Mouse (Mus musculus): Measurements from ENCODE around the gene Pakap. TPM values are rescaled to one million over a fixed set of nuclear protein-coding genes. Genes with fewer than 3 reads are reported as not detected.
A peak's percentile ranks its signal among the peaks of the same experiment; 100 is the strongest.

Gene Pakap
- polyA plus RNA-seq, 1 experiment from 2014 or later = 25.7 TPM

- Histone ChIP-seq H3K27me3 (ENCODE audit: control insufficient read depth, insufficient read depth, low read length) (no peaks in the 10 kb centered on the region), H3K4me3 (replicated peaks; ENCODE audit: low read length) (no peak overlapping the region), H3K27ac (ENCODE audit: low read length) (no peak overlapping the region), H3K9ac (ENCODE audit: low read length) (no peak overlapping the region), H3K4me2 (ENCODE audit: low read depth, low read length) (no peak overlapping the region), H3K36me3 (ENCODE audit: control insufficient read depth, insufficient read depth, low read length) (no peaks in the 10 kb centered on the region), H3K9me3 (replicated peaks; ENCODE audit: control insufficient read depth, low read length) (no peaks in the 10 kb centered on the region), H3K4me1 (ENCODE audit: control insufficient read depth, insufficient read depth, low read length) (peaks cover 16% of the 10 kb centered on the region)
- 37% methylated on average over 4 of the region's 4 CpGs for WGBS
- no peak for ATAC-seq (ENCODE audit: insufficient read depth, low FRiP score)
These were observed 212.4 kb downstream of the Pakap start for GRCm38 (mm10) chr4:57780403-57780802.

GRCm38 (mm10) chr4:57780833-57781641 lies 213.1 kb downstream of the Pakap start:
- Histone ChIP-seq H3K27ac (ENCODE audit: low read length) (no peak overlapping the region), H3K9ac (ENCODE audit: low read length) (no peak overlapping the region)

GRCm38 (mm10) chr4:57781994-57782393 lies 214.0 kb downstream of the Pakap start:
- Histone ChIP-seq H3K4me2 (ENCODE audit: low read depth, low read length) (peak overlapping the region; percentile 58), H3K27ac (ENCODE audit: low read length) (no peak overlapping the region), H3K27me3 (ENCODE audit: control insufficient read depth, insufficient read depth, low read length) (no peaks in the 10 kb centered on the region), H3K9ac (ENCODE audit: low read length) (peak overlapping the region; percentile 49), H3K4me1 (ENCODE audit: control insufficient read depth, insufficient read depth, low read length) (peaks cover 16% of the 10 kb centered on the region), H3K9me3 (replicated peaks; ENCODE audit: control insufficient read depth, low read length) (no peaks in the 10 kb centered on the region), H3K36me3 (ENCODE audit: control insufficient read depth, insufficient read depth, low read length) (no peaks in the 10 kb centered on the region), H3K4me3 (replicated peaks; ENCODE audit: low read length) (peak overlapping the region; percentile 42)
- WGBS = under 1% methylated on average over 26 of the region's 26 CpGs
- peak; percentile 83 for ATAC-seq (ENCODE audit: insufficient read depth, low FRiP score)

More at GRCm38 (mm10) chr4:57780833-57781641, 213.1 kb downstream of the Pakap start:
- H3K4me2 ChIP-seq (ENCODE audit: low read depth, low read length) = no peak overlapping the region
- no peaks in the 10 kb centered on the region for H3K27me3 ChIP-seq (ENCODE audit: control insufficient read depth, insufficient read depth, low read length)
- no peaks in the 10 kb centered on the region for H3K9me3 ChIP-seq (replicated peaks; ENCODE audit: control insufficient read depth, low read length)
- H3K4me3 ChIP-seq (replicated peaks; ENCODE audit: low read length) = no peak overlapping the region
- 18% methylated on average over 20 of the region's 20 CpGs for WGBS
- H3K4me1 ChIP-seq (ENCODE audit: control insufficient read depth, insufficient read depth, low read length) = peaks cover 16% of the 10 kb centered on the region
- no peak for ATAC-seq (ENCODE audit: insufficient read depth, low FRiP score)
- no peaks in the 10 kb centered on the region for H3K36me3 ChIP-seq (ENCODE audit: control insufficient read depth, insufficient read depth, low read length)

GRCm38 (mm10) chr4:57782549-57783390 lies 214.8 kb downstream of the Pakap start:
- Histone ChIP-seq H3K4me2 (ENCODE audit: low read depth, low read length) (peak overlapping the region; percentile 58), H3K4me1 (ENCODE audit: control insufficient read depth, insufficient read depth, low read length) (peaks cover 16% of the 10 kb centered on the region), H3K4me3 (replicated peaks; ENCODE audit: low read length) (peak overlapping the region; percentile 42), H3K27me3 (ENCODE audit: control insufficient read depth, insufficient read depth, low read length) (no peaks in the 10 kb centered on the region), H3K27ac (ENCODE audit: low read length) (no peak overlapping the region), H3K36me3 (ENCODE audit: control insufficient read depth, insufficient read depth, low read length) (no peaks in the 10 kb centered on the region), H3K9ac (ENCODE audit: low read length) (peak overlapping the region; percentile 49), H3K9me3 (replicated peaks; ENCODE audit: control insufficient read depth, low read length) (no peaks in the 10 kb centered on the region)
- ATAC-seq (ENCODE audit: insufficient read depth, low FRiP score) = no peak
- 13% methylated on average over 33 of the region's 33 CpGs for WGBS

- Histone ChIP-seq H3K9ac (ENCODE audit: low read length) (no peak overlapping the region), H3K27ac (ENCODE audit: low read length) (no peak overlapping the region), H3K36me3 (ENCODE audit: control insufficient read depth, insufficient read depth, low read length) (no peaks in the 10 kb centered on the region), H3K9me3 (replicated peaks; ENCODE audit: control insufficient read depth, low read length) (no peaks in the 10 kb centered on the region), H3K4me2 (ENCODE audit: low read depth, low read length) (peak overlapping the region; percentile 58; the same call in 1 of the 2 replicates), H3K4me1 (ENCODE audit: control insufficient read depth, insufficient read depth, low read length) (peaks cover 16% of the 10 kb centered on the region), H3K27me3 (ENCODE audit: control insufficient read depth, insufficient read depth, low read length) (no peaks in the 10 kb centered on the region), H3K4me3 (replicated peaks; ENCODE audit: low read length) (peak overlapping the region; percentile 42; the same call in 1 of the 2 replicates)
- 34% methylated on average over 9 of the region's 9 CpGs for WGBS
- no peak for ATAC-seq (ENCODE audit: insufficient read depth, low FRiP score)
These were observed 215.4 kb downstream of the Pakap start for GRCm38 (mm10) chr4:57783391-57783770.

GRCm38 (mm10) chr4:57783853-57784600 lies 216.0 kb downstream of the Pakap start:
- H3K4me2 ChIP-seq (ENCODE audit: low read depth, low read length) = no peak overlapping the region
- H3K27ac ChIP-seq (ENCODE audit: low read length) = no peak overlapping the region
- H3K9me3 ChIP-seq (replicated peaks; ENCODE audit: control insufficient read depth, low read length) = no peaks in the 10 kb centered on the region
- H3K9ac ChIP-seq (ENCODE audit: low read length) = no peak overlapping the region
- H3K27me3 ChIP-seq (ENCODE audit: control insufficient read depth, insufficient read depth, low read length) = no peaks in the 10 kb centered on the region
- H3K4me1 ChIP-seq (ENCODE audit: control insufficient read depth, insufficient read depth, low read length) = peaks cover 16% of the 10 kb centered on the region
- ATAC-seq (ENCODE audit: insufficient read depth, low FRiP score) = 0 out of 2 replicates have a peak, but pooled peaks have one; percentile 4
- H3K36me3 ChIP-seq (ENCODE audit: control insufficient read depth, insufficient read depth, low read length) = no peaks in the 10 kb centered on the region
- WGBS = 70% methylated on average over 11 of the region's 11 CpGs
- H3K4me3 ChIP-seq (replicated peaks; ENCODE audit: low read length) = no peak overlapping the region

GRCm38 (mm10) chr4:57788709-57789108 lies 220.7 kb downstream of the Pakap start:
- Histone ChIP-seq H3K4me1 (ENCODE audit: control insufficient read depth, insufficient read depth, low read length) (peaks cover 2% of the 10 kb centered on the region), H3K4me3 (replicated peaks; ENCODE audit: low read length) (no peak overlapping the region), H3K27ac (ENCODE audit: low read length) (no peak overlapping the region), H3K36me3 (ENCODE audit: control insufficient read depth, insufficient read depth, low read length) (no peaks in the 10 kb centered on the region), H3K4me2 (ENCODE audit: low read depth, low read length) (no peak overlapping the region), H3K9ac (ENCODE audit: low read length) (no peak overlapping the region), H3K27me3 (ENCODE audit: control insufficient read depth, insufficient read depth, low read length) (no peaks in the 10 kb centered on the region), H3K9me3 (replicated peaks; ENCODE audit: control insufficient read depth, low read length) (no peaks in the 10 kb centered on the region)
- 48% methylated on average over 5 of the region's 5 CpGs for WGBS
- ATAC-seq (ENCODE audit: insufficient read depth, low FRiP score) = no peak

- Histone ChIP-seq H3K4me2 (ENCODE audit: low read depth, low read length) (no peak overlapping the region), H3K27ac (ENCODE audit: low read length) (no peak overlapping the region), H3K9me3 (replicated peaks; ENCODE audit: control insufficient read depth, low read length) (no peaks in the 10 kb centered on the region), H3K27me3 (ENCODE audit: control insufficient read depth, insufficient read depth, low read length) (no peaks in the 10 kb centered on the region), H3K4me3 (replicated peaks; ENCODE audit: low read length) (no peak overlapping the region), H3K4me1 (ENCODE audit: control insufficient read depth, insufficient read depth, low read length) (peaks cover 6% of the 10 kb centered on the region), H3K9ac (ENCODE audit: low read length) (no peak overlapping the region), H3K36me3 (ENCODE audit: control insufficient read depth, insufficient read depth, low read length) (no peaks in the 10 kb centered on the region)
- no peak for ATAC-seq (ENCODE audit: insufficient read depth, low FRiP score)
These were observed 221.1 kb downstream of the Pakap start for GRCm38 (mm10) chr4:57789118-57789517.

All from stomach, embryonic 16.5 days (tissue).